Mouse (Mus musculus) inflammation-experienced regulatory T-cells, adult 16 weeks (primary cell): ENCODE measurements around the gene Ccdc181. TPM values are rescaled to one million over a fixed set of nuclear protein-coding genes. Genes with fewer than 3 reads are reported as not detected.

ENCODE experiments used
- polyA plus RNA-seq: library from polyadenylated mRNA; unstranded; fragments of 100-300 nt; shearing (Covaris generic); gene quantifications from one replicate; pipeline ENCODE4 v1.2.1, GENCODE M21; 2017

The Ccdc181 gene
- 12.3 TPM for polyA plus RNA-seq

DNA sequence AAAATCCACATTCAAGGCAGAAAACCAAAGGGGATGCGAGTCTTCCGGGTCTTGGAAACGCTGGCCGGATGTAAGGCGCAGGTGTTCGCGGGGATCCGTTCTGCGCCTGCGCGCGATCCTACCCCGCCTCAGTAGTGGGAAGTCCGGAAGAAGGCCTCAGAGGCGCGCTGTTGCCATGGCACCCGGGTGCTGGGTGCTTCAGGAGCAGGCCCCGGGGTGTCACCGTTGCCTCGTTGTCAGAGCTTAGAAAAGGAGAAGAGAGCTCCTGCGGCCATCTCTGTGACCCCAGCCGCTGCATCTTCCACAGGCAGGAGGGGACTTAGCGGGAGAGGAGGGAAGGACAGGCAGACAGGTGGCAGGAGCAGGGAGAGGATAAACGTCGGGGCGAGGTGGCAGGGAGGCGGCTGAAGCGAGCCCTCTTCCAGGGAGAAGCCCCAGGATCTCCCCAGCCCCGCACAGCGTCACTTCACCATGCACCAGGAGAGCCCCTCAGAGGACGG is at the start of gene Ccdc181:
Gene Ccdc181 (plus strand): TSS at position 131 of the 500 bp plus-strand sequence.

DNA sequence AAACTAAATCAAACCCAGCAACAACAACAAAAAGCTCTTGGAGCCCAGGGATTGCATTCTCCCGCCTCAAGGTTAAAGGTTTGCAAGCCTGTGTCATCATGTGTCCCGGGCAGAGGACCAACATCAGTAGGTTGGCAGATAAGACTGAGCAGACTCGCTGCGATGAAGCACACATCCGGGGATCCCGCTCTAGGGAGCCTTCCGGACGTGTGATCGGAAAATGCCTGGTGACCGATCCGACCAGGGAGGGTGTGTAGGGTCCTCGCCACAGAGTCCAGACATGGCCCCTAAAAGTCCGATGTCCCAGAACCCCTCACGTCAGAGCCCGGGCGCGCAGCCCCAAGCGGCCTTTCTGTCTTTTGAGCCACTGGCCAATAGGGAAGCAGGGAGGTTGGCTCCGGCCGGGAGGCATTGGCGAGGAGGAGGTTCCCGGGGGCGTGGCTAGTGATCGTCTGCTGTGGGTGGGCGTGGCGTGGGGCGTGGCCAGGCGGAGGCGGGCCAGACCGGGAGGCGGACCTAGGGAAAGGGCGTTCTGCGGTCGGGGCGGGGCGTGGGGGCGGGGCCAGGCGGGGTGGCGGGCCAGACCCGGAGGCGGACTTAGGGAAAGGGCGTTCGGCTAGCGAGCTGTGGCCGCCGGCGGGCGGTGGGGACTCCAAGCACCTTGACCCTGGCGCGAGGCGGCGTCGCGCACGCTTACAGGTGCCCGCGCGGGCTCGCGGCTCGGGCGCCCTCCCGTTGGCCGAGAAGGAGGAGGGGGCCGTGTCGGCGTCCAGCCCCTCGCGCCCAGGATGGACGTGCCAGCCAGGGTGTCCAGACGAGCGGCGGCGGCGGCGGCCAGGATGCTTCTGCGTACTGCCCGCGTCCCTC is 26.7 kb upstream of the Ccdc181 start, which contains the start of gene Slc19a2:
Gene Slc19a2 (plus strand): TSS at position 582 of the 867 bp plus-strand sequence.

DNA sequence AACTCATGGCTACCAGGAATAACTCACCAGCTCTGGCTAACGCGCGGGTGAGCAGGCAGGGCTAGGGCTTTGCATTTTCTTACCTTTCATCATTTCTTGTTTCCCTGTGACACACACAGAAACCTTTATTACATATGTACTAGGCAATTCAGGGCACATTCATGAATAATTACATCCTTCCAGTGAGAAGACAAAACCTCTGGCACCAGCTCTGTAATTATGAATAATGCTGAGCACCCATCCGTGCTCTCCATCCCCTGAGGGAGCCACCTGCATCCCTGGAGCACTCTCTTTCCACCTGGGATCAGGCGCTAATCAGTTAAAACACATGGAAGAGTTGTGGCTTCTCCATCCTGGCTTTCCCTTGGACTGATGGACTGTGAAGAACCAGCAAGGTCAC is 28.4 kb downstream of the Ccdc181 start, which contains the start of gene Nme7:
Gene Nme7 (plus strand): TSS at position 301 of the 400 bp plus-strand sequence.

DNA sequence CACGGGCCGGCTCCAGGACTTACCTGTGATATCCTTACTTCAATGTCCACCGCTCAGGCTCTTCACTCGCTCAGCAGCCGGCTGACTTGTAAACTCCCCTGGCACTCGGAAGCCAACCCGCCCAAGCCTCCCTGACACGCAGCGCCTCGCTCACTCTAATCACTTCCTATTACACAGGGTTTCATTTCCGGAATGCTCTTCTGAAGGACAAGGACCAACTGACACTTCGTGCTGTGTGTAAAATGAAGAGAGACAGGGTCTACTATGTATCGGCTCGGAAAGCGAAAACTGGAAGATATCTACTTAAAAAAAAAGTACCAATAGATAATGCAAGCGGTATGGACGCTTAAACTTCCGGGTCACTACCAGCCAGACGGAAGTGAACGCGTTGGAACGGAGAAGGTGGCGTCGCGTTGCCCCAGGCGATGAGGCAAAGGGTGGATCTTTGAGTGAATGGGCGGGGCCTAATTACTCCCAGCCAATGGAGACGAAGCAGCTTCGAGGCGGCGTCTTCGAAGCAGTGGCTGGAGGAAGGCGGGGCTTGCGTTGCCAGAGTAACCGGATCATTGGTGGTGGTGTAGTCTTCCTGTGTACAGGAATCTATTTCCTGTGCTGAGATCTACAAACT is 31.9 kb downstream of the Ccdc181 start, which contains the start of gene Blzf1:
Gene Blzf1 (minus strand): TSS at position 366 of the 628 bp plus-strand sequence.

Other genes with a start within 250 kb of the Ccdc181 start
- 0.43 TPM for gene Sele, start 227.4 kb upstream of the Ccdc181 start, polyA plus RNA-seq
- 649 TPM for gene Sell, start 213.6 kb upstream of the Ccdc181 start, polyA plus RNA-seq
- gene Selp, start 160.3 kb upstream of the Ccdc181 start, polyA plus RNA-seq = 2.3 TPM
- gene F5, start 123.7 kb upstream of the Ccdc181 start, polyA plus RNA-seq = not detected
- 1.2 TPM for gene Slc19a2, start 26.5 kb upstream of the Ccdc181 start, polyA plus RNA-seq
- gene Nme7, start 28.5 kb downstream of the Ccdc181 start, polyA plus RNA-seq = 16.7 TPM
- 24.2 TPM for gene Blzf1, start 31.9 kb downstream of the Ccdc181 start, polyA plus RNA-seq
- gene Atp1b1, start 182.8 kb downstream of the Ccdc181 start, polyA plus RNA-seq = 5.1 TPM